Mouse (Mus musculus): ENCODE results near the gene Nrm.
"Not testable (repeated sequence)": the region's sequence is repeated elsewhere in the genome, so short reads cannot be mapped to it uniquely, and the experiment has no call there.

Nrm gene

GRCm38 (mm10) chr17:35834696-35835422 is 26.3 kb upstream of the Nrm start:
- peak in 1 of 2 experiments; percentile 41 for DNase-seq (ENCODE audit: low spot score in 2 of 2)

- DNase-seq (ENCODE audit: low spot score in 2 of 2) = no peak
Measured at GRCm38 (mm10) chr17:35835424-35836140, 25.5 kb upstream of the Nrm start.

DNA sequence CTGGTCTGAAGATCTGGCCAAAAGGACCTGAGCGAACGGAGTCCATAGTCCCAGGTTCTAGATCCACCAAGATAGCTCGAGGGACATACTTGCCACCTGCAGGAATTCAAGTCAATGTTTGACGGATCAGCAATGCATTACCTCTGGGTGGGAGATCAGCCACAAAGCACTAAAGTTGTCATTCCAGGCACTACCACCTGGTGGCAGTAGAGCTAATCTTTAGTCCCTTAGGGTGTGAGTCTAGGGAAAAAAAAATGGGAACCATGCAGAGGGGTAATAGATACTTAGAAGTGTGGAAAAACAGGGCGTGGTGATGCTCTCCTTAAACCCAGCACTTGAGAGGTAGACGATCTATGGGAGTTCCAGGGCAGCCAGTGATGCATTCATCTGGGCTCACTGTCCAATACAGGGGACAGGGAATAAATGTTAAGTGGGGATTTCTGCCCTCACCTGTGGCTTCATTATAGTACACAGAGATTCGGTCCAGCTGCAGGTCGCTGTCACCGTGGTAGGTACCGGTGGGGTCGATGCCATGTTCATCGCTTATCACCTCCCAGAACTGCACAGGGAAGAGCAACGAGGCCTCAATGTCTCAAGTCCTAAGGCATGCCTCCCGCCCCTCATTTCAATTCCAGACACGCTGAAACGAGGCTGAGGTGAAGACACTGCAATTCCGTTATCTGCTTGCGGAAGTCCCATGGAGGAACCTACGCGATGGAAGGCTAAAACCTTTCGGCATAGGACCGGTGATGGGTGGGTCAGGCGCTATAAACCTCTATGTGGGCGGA is 24.7 kb upstream of the Nrm start:
- peak; percentile 78 to 81 for DNase-seq (ENCODE audit: low spot score in 2 of 2)

GRCm38 (mm10) chr17:35836991-35837422 is 24.1 kb upstream of the Nrm start:
- peak; percentile 80 to 84 for DNase-seq (ENCODE audit: low spot score in 2 of 2)

DNA sequence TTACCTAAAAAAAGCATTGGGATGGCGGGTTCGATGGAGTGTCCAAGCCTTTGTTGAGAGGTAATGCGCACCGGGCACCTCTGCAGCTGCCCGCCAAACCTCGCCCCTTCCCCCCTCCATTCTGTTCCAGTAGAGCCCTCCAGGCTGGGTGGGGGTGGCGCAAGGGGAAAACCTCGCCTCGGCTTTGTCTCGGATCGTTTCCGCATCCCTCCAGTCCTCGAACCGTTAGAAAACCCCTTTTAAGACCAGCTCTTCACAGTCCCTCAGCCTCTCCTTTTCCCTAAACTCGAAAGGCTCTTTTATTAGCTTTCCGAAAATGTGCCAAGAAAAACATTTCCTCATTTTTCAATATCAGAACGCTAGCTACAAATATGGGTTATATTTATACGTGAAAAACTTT is 23.6 kb upstream of the Nrm start:
- DNase-seq (ENCODE audit: low spot score in 2 of 2) = no peak

GRCm38 (mm10) chr17:35838122-35838544 is 23.0 kb upstream of the Nrm start, which contains the start of gene Tubb5:
Tubb5 (minus strand) TSS chr17:35838306.
- peak; percentile 97 for DNase-seq (ENCODE audit: low spot score in 2 of 2)

GRCm38 (mm10) chr17:35838570-35838969 is 22.5 kb upstream of the Nrm start:
- no peak for DNase-seq (ENCODE audit: low spot score in 2 of 2)

DNA sequence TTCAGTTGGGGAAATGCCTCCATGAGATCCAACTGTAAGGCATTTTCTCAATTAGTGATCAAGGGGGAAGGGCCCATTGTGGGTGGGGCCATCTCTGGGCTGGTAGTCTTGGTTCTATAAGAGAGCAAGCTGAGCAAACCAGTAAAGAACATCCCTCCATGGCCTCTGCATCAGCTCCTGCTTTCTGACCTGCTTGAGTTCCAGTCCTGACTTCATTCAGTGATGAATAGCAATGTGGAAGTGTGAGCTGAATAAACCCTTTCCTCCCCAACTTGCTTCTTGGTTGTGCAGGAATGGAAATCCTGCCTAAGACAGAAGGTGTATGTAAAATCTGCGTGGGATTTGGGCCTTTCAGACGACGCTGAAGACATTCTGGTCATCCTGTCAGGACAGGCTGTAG is 22.1 kb upstream of the Nrm start:
- not testable (repeated sequence) for DNase-seq (ENCODE audit: low spot score in 2 of 2)

GRCm38 (mm10) chr17:35840561-35840960 is 20.6 kb upstream of the Nrm start:
- no peak for DNase-seq (ENCODE audit: low spot score in 2 of 2)

DNA sequence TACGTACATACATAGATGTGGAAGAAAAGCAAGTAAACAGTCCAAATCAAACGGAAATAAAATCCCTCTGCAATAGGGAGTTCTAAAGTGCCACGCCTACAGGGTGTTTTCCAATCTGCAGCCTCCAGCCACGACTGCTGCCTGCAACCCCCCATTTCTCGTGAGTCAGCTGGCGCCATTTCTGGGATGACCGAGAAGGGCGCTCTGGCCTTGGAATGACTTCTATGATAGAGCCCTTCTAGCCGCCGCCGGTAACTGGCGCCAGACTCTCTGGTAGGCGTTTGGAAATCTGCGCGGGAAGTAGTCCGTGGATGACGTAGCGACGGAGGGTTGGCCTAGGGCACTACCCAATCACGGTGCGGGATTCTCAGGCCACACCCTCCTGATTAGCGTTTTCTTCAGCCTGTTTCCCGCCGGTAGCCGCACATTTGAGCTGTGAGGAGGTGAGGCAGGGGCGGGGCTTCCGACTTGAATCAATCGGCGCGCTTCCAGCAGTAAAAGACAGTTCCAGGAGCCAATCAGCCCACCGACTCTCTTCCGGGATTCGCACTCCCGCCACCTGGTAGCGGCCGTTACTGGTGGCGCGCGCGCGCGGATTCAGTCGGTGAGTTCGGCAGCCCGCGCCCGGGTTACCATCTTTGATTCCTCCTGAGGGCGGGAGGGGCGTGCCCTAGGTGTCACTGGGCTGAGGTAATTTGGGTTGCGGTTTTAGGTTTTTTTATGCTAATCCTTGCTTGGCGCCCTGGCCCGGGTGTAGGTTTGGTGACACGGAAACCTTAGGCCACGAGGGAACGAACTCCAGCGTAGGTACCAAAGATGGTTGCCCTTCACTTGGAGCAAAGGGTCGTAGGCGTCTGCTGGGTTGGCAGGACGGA is 19.8 kb upstream of the Nrm start, which contains the start of gene Mdc1:
Gene Mdc1 (plus strand): TSS at position 440 of the 875 bp plus-strand sequence.
- DNase-seq (ENCODE audit: low spot score in 2 of 2) = peak; percentile 99 to 100

- no peak for DNase-seq (ENCODE audit: low spot score in 2 of 2)
Measured at GRCm38 (mm10) chr17:35842006-35842405, 19.1 kb upstream of the Nrm start.

- DNase-seq (ENCODE audit: low spot score in 2 of 2) = no peak
Measured at GRCm38 (mm10) chr17:35843514-35843913, 17.6 kb upstream of the Nrm start.

- DNase-seq (ENCODE audit: low spot score in 2 of 2) = no peak
Measured at GRCm38 (mm10) chr17:35848112-35848511, 13.0 kb upstream of the Nrm start.

DNA sequence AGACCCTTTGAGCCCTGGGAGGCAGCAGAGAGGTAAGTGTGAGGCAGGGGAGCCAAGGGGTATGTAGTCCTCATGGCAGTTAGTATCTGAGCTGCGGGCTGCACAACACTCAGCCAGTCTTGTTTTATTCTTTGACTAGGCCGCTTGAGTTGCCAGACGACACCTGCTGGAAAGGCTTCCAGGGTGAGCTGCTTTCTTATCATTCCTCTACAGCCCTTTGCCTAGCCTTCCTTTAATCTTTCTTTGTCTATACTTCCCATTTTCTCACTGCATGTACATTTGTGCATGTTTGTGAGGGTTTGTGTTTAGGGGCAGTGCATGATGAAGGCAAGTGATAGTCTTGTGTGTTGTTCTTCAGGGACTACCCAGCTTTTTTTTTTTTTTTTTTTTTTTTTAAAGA is 10.1 kb upstream of the Nrm start:
- DNase-seq (ENCODE audit: low spot score in 2 of 2) = no peak

DNA sequence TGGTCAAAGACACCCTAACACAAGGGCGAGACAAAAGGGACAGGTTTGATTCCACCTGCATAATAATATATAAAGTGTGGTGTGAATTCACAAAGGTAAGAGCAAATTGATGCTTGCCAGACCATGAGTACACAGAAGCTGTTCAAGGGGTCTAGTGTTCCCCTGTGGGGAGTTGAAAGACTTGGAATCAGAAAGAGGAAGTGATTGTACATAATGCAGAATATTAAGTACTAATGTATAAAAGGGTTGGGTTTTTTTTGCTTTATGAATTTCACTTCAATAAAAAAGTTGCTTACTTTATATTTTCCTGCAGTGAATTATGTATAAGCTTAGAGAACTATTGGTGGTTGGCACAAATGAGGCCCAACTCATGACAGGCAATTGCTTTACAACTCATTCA is 1.7 kb upstream of the Nrm start:
- no peak for DNase-seq (ENCODE audit: low spot score in 2 of 2)

DNA sequence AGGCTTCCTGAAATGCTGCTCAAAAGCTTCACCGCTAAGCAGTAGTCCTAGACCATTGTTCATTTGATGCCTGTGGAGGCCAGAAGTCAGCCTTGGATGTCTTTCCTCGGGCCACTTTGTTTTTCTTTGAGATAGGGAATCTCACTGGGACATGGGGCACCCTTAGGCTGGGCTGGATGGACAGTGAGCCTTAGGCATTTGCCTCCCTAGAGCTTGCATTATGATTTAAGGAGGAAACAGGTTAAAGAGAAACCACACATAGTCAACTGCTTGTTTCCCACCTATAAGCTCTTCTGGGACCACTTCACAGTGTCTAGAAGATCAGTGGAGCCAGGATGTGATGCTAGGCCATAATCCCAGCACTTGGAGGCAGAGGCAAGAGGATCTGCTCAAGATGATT is 1.3 kb upstream of the Nrm start:
- no peak for DNase-seq (ENCODE audit: low spot score in 2 of 2)

- DNase-seq (ENCODE audit: low spot score in 2 of 2) = no peak
Measured at GRCm38 (mm10) chr17:35860831-35861197, 304 bp upstream of the Nrm start.

DNA sequence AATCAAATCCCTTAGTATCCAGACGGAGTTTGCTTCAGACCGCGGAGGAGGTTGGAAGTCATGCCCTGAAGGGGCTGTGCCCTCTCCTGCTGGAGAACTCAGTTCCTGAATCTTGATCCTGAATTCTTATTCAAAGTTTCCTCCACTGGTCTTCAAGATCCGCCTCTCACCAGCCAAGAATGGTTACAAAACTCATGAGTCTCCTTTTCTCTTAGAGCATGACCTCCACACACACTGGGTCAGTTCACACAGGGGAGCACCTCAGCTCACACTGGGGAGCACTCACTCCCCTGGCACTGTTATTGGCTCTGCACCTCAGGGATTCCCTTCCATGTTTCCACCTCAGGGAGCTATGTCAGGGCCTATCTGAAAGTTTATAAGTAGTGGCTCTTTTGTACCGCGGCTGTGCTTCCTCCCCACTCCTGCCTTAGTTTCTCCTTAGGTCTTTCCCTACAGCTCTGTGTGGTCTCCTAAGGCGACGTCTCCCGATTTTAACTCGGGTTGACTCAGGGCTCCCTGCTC is 3.8 kb downstream of the Nrm start:
- no peak for DNase-seq (ENCODE audit: low spot score in 2 of 2)

GRCm38 (mm10) chr17:35865481-35866280 is 4.6 kb downstream of the Nrm start, which contains the start of gene Ppp1r18:
Ppp1r18 (plus strand) TSS chr17:35865593.
- DNase-seq (ENCODE audit: low spot score in 2 of 2) = no peak

GRCm38 (mm10) chr17:35866281-35866831 is 5.2 kb downstream of the Nrm start:
- no peak for DNase-seq (ENCODE audit: low spot score in 2 of 2)
